20 mouse cellular contexts compared by ENCODE assay signal in the genomic region with DNA sequence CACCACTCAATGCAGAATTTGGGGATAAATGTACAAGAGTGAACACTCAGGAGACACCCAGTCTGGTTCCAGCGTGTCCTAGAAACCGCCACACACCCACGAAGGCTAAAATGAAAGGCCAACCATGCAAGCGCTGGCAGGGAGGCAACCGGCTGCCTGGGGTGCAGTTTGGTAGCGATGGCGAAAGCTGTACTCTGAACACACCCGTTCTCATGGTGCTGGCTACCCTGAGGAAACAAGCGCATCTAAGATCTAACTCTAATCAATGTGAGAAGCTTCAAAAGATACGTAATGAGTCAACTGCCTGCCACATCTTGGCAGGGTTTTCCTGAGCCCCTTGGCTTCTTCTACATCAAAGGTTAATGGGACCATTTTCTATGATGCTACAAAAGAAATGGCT. TPM values are rescaled to one million over a fixed set of nuclear protein-coding genes. Genes with fewer than 3 reads are reported as not detected.
DNase-seq lines count a peak whose midpoint lies in the region; ATAC-seq lines count a peak whose summit lies in the region.
"Had no signal": no experiment of that assay in that cellular context is flagged by ENCODE, and none has a peak within 500 bp of the region (broad histone marks: within the 10 kb centered on the region; RNA-seq: fewer than 3 reads in every experiment).

No protein-coding gene starts in this region.

- ATAC-seq in activated CD4-positive, CD25-positive, alpha-beta regulatory T cell, adult 4 months: peak; percentile 38
- ATAC-seq: forebrain, embryonic 14.5 days; forebrain, postnatal 0 days; hindbrain, postnatal 0 days; intestine, embryonic 15.5 days had no signal

- intact Hi-C loops in gastrocnemius, postnatal 36 days (cut with DNase I): loop anchor here (5.0 kb wide), 2 partner anchors 44 to 59 kb away; partner anchors contain the start of gene Pkdcc

- peak; percentile 68 for DNase-seq in CD4-positive helper T cell, adult 2 months (ENCODE audit: low read depth, low spot score)
- peak; percentile 42 for DNase-seq in CD4-positive, CD25-positive, alpha-beta regulatory T cell, adult 2 months (ENCODE audit: low read depth, low spot score)
- peak; percentile 2 for DNase-seq in naive thymus-derived CD4-positive, alpha-beta T cell, adult 2 months (ENCODE audit: low read depth)
- no peak for DNase-seq in layer of hippocampus, adult 9-10 months (ENCODE audit: low spot score)
- DNase-seq in gastrocnemius, postnatal 36 days: no peak
- DNase-seq: adrenal gland, postnatal 10 days; adrenal gland, postnatal 36 days; cerebellum, adult 18-20 months; cerebellum, adult 9-10 months; cerebellum, postnatal 14 days; forebrain, postnatal 0 days; gastrocnemius, adult 2 months; gastrocnemius, postnatal 14 days; heart, adult 18-20 months; heart, postnatal 10 days; heart, postnatal 36 days had no signal

RNA-seq across cellular contexts. Expression of gene Pkdcc, which starts 56.4 kb away (rescaled TPM):
- polyA plus RNA-seq in activated CD4-positive, CD25-positive, alpha-beta regulatory T cell, adult 4 months (2017; shearing (Covaris generic)): under 1 TPM in 1 of 2 experiments, not detected in 1; 0.22 TPM
- total RNA-seq in gastrocnemius, postnatal 36 days (2021): 10 to 100 TPM; 86.3 to 90.2 TPM

Comparison
In these comparisons a context has a peak if more than half of its experiments do, and no peak if none do; other contexts are left out.
1. DNase-seq: peak in CD4-positive helper T cell, adult 2 months (single experiment), CD4-positive, CD25-positive, alpha-beta regulatory T cell, adult 2 months (single experiment) and naive thymus-derived CD4-positive, alpha-beta T cell, adult 2 months (single experiment); none in layer of hippocampus, adult 9-10 months (single experiment) and gastrocnemius, postnatal 36 days (0 of 2).